Mouse (Mus musculus) heart, postnatal 0 days (tissue): ENCODE results near the gene Tbl2.

Source experiments
- CTCF ChIP-seq: IDR thresholded peaks from 2 replicates; pipeline ENCODE4 v1.5.1; 2016; ENCODE audit warnings: antibody characterized with exemption, control low read depth, low read depth
- EP300 ChIP-seq: IDR thresholded peaks from 2 replicates; pipeline ENCODE4 v1.6.1; 2016; ENCODE audit warnings: antibody characterized with exemption, low read depth

DNA sequence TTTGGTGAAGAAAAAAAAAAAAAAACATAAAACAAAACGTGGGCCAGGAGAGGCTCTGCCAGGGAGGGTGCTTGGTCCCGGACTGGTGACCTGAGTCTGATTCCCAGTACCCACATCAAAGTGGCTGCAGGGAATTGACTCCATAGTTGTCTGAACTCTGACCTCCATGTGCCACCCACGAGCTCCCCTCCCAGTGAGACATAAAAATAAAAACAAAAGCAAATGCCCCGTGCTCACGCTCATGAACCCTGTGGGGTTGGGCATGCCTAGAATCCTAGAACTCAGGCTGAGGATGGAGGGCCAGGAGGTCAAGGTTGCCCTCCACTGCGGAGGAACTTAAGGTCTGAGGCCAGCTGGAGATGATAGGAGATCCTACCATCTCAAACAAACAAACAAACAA lies 40.4 kb upstream of the Tbl2 start:
- TF ChIP-seq EP300 (no peak), CTCF (no peak)
